Mouse (Mus musculus): Measurements from ENCODE around the gene Mif.

- TF ChIP-seq ZC3H11A (IDR thresholded peaks at IDR 0.05; ENCODE audit: borderline replicate concordance, low read depth, low read length) (no peak), MAFK (IDR thresholded peaks at IDR 0.05; ENCODE audit: insufficient read depth, low read depth, low read length) (no peak), HCFC1 (IDR thresholded peaks at IDR 0.05; ENCODE audit: borderline replicate concordance, insufficient read depth, low read length) (no peak), ZNF384 (IDR thresholded peaks at IDR 0.05; ENCODE audit: low read depth, low read length) (no peak), CHD2 (IDR thresholded peaks at IDR 0.05; ENCODE audit: low read depth, low read length) (no peak)
Observed at GRCm38 (mm10) chr10:75829529-75830274, 30.3 kb downstream of the Mif start.

Data from ES-E14 (cell line).